Mouse (Mus musculus) common myeloid progenitor, adult 5-6 weeks (primary cell): ENCODE results near the gene Trmt61a. TPM values are rescaled to one million over a fixed set of nuclear protein-coding genes. Genes with fewer than 3 reads are reported as not detected.
A peak's percentile ranks its signal among the peaks of the same experiment; 100 is the strongest.
"Not testable (repeated sequence)": the region's sequence is repeated elsewhere in the genome, so short reads cannot be mapped to it uniquely, and the experiment has no call there.

ENCODE experiments used
- ATAC-seq: replicated peaks from 2 replicates; pipeline ENCODE4 v1.8.0; 2016; ENCODE audit warnings: low read depth, mild to moderate bottlenecking, moderate TSS enrichment, inconsistent platforms; ENCODE audit not compliant: poor library complexity, severe bottlenecking
- total RNA-seq: library from RNA; stranded (forward); fragments of 200-1000, 187-1606 nt; gene quantifications from 2 replicates; pipeline ENCODE4 v1.2.3, GENCODE M21; 2017

Gene Trmt61a
- total RNA-seq, 1 experiment from 2014 or later = 12.7 TPM

- ATAC-seq = no peak
These were observed 16.4 kb downstream of the Trmt61a start for GRCm38 (mm10) chr12:111694271-111694781.

DNA sequence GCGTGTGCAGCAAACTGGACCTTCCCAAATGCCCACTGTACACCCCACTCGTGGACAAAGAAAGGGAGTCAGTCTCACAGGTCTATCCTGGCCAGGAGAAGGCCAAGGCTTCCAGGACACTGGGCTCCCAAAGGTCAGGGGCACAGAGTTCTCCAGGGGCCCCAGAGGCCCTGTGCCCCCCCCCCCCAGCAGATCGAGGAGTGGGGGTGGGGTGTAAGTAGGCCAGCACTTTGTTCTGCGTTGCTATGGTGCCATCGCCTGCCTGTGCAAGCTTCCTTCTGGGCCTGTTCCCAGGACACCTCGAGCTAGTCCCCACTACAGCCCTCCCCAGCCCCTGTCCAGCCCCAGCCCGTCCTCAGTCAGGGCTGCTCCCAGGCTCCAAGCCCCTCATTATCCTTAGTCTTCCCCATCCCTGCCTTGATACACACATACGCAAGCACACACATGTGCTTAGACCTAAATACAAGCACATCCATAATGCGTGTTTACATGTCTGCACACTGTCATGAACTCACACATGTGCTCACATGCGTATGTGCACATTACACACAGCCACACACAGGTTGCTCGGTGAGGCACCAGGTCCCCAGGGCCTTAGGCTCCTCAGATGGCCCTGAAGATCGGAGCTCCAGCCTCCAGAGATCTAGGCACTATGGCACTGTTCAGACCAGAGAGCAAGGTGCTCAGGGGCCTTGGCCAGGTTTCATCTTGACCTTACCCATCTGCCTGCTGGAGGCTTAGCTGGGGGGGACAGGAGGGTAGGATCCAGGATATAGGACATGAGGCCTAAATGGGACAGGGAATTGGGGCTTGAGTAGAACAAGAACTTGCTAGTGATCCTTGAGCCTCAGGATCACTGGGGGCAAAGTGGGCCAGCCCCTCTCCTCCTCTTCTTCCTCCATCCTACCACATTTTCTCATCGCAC, 17.2 kb downstream of the Trmt61a start:
- no peak for ATAC-seq

DNA sequence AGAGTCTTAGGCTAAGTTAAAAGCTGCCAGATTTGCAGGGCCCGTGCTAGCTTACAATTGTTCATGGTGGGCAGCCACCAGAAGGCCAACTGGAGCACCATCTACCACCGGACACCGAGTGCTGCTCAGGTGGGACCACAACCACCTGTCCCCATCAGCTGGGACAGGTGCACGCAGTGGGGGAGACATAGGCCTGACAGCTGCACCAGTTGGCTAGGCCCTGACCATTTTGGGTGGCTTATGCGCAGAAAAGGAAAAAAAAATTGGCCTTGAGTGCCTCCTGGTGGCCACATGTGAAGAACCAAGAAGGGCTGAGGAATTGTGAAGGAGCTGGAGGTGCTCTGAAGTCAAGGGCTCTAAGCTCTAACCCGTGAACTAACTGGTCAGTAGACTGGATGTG, 18.3 kb downstream of the Trmt61a start:
- ATAC-seq = peak; percentile 78

- ATAC-seq = no peak
These were observed 19.8 kb downstream of the Trmt61a start for GRCm38 (mm10) chr12:111697708-111698107.

GRCm38 (mm10) chr12:111698346-111698913, 20.5 kb downstream of the Trmt61a start:
- ATAC-seq = no peak

GRCm38 (mm10) chr12:111699542-111699941, 21.6 kb downstream of the Trmt61a start:
- ATAC-seq = no peak

DNA sequence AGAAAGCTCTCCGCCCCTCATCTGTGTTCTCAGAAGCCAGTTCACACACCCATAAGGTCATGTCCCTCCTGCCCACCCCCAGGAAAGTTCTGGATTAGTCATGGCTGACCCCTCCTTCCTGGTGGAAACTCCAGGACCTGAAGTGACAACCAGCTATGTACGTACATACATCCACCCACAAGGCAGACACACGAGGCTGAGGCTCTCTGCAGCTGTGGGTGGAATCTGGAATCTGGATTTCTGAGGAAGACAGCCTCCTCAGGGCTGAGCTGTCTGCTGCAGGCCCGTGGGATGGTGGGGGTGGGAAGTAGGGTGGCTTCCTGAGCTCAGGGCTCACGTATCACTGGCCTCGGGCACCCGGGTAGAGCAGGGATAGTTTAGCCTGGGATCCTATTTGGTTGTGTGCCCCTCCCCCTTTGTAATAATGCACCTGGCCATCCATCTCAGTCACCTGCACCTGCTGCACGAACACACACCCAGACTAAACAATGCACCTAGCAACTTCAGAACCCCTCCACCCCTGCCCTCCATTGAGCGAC, 23.1 kb downstream of the Trmt61a start:
- ATAC-seq = no peak

DNA sequence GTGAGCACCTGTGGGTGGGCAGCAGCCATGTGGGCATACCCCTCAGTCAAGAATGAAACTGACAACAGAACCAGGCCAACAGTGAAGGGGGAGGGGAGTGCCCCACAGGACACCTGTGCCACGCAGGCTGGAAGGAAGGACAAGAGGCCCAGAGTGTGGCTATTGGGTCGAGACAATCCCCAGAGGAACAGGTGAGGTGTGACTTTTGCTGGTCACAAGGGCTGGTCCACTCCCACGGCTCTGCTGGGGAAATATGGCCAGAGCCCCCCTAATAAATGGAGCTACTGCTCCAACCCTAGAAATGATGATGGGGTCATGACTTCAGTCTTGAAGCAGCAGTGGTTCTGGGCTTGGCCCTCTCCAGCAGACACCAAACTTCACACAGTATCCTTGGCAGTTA, 25.4 kb downstream of the Trmt61a start:
- no peak for ATAC-seq

DNA sequence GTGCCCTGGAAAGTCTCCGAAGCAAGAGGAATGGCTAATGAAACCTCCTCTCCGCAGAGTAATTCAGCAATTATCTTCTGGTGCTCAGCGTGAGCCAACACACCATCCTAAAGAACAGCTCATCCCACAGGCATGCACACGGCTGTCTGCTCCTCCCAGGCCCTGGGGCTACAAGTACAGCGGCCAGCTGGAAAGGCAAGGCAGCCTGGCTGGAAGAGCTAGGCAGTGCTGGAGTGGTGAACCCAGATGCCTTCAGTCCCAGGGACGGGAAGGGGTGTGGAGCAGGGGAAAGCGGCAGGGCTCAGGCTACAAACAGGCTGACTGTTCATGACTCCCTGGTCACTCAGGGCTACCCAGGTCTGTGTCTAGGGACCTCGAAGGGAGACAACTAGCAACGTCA, 26.7 kb downstream of the Trmt61a start:
- no peak for ATAC-seq

- no peak for ATAC-seq
These were observed 27.5 kb downstream of the Trmt61a start for GRCm38 (mm10) chr12:111705186-111705973.

DNA sequence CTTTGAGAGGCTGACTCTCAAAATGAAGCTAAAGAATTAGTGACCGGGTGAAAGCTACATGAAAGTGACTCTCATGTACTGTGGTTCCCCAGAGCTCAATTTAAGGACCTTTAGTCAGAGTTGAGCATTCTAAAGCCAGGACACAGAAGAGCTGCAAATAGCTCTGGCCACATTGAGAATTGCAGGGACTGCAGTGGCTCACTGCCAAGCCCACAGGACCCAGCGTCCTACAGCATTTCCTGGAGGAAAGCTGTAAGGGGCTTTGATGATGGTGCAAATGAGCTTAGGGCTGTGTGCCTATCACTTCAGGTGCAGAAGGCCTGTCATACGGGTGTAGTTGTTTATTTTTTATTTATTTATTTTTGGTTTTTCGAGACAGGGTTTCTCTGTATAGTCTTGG, 30.3 kb downstream of the Trmt61a start:
- no peak for ATAC-seq

GRCm38 (mm10) chr12:111710091-111710490, 32.2 kb downstream of the Trmt61a start:
- ATAC-seq = no peak

- no peak for ATAC-seq
These were observed 34.6 kb downstream of the Trmt61a start for GRCm38 (mm10) chr12:111712476-111712875.

GRCm38 (mm10) chr12:111713004-111713651, 35.2 kb downstream of the Trmt61a start, which contains the start of the genes Bag5 and Apopt1:
Gene Bag5 (minus strand): TSS chr12:111713257.
Gene Apopt1 (plus strand): TSS chr12:111713261.
- ATAC-seq = peak; percentile 94

DNA sequence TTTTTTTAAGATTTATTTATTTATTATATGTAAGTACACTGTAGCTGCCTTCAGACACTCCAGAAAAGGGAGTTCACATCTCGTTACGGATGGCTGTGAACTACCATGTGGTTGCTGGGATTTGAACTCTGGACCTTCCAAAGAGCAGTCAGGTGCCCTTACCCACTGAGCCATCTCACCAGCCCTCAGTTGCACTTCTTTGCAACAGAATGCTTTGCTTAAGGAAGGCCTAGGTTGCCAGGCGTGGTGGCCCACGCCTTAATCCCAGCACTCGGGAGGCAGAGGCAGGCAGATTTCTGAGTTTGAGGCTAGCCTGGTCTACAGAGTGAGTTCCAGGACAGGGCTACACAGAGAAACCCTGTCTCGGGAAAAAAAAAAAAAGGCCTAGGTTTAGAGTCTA, 36.0 kb downstream of the Trmt61a start:
- not testable (repeated sequence) for ATAC-seq

DNA sequence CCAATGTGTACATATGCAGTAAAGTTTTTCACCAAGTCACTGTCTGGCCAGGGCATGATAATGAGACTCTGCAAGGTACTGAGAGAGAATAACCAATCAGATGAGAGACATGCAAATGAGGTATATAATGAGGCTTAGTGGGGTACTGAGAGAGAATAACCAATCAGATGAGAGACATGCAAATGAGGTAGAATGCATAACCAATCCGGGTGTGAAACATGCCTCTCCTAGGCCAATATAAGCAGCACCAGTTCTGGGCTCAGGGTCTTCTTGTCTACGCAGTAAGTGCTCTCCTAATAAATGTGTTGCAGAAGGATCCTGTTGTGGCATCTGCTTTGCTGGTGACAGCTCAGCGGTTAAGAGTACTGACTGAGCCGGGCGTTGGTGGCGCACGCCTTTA, 38.6 kb downstream of the Trmt61a start:
- ATAC-seq = no peak

- no peak for ATAC-seq
These were observed 40.8 kb downstream of the Trmt61a start for GRCm38 (mm10) chr12:111718656-111719055.

GRCm38 (mm10) chr12:111720222-111720621, 42.3 kb downstream of the Trmt61a start:
- no peak for ATAC-seq

DNA sequence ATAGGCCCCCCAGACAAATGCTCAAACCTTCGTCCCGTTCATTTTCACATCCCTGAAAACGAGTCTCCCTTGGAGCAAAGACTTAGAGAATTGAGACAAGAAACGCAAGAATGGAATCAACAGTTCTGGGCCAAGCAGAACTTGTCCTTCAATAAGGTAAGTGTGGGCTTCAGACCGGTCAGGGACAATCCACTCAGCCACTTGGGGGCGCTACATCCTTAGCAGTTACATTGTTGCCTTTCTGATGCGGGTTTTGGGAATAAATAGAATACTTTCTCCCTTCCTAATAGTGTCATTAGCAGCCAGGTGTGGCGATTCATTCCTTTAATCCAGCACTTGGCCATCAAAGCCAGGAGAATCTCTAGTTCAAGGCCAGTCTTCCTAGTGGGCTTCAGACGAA, 44.7 kb downstream of the Trmt61a start:
- 0 out of 2 replicates have a peak, but pooled peaks have one; percentile 36 for ATAC-seq
